Mouse (Mus musculus): ENCODE measurements at regions not wholly inside any gene's neighbourhood (a gene's known extent, or its start where the extent isn't known, plus 50 kb on each side); places are given as distances from the start of the nearest gene placed in this dataset.

GRCm38 (mm10) chr8:115826516-115826915 lies 118.9 kb upstream of the Maf start:
- Histone ChIP-seq H3K4me1 (peaks cover 4% of the 10 kb centered on the region; the same call in 1 of the 2 replicates), H3K4me3 (replicated peaks) (no peak overlapping the region), H3K27ac (peak overlapping the region; percentile 7; the same call in 1 of the 2 replicates), H3K4me2 (no peak overlapping the region), H3K9me3 (no peaks in the 10 kb centered on the region), H3K9ac (no peak overlapping the region), H3K27me3 (replicated peaks) (no peaks in the 10 kb centered on the region), H3K36me3 (no peaks in the 10 kb centered on the region)
- ATAC-seq (ENCODE audit: insufficient read depth, low FRiP score, low read depth), result no peak
- 50% methylated on average over 3 of the region's 3 CpGs for WGBS

- Histone ChIP-seq H3K27me3 (replicated peaks) (no peaks in the 10 kb centered on the region), H3K4me2 (no peak overlapping the region), H3K9ac (no peak overlapping the region), H3K9me3 (no peaks in the 10 kb centered on the region), H3K4me1 (peaks cover 4% of the 10 kb centered on the region; the same call in 1 of the 2 replicates), H3K27ac (peak overlapping the region; percentile 51; the same call in 1 of the 2 replicates), H3K4me3 (replicated peaks) (no peak overlapping the region), H3K36me3 (no peaks in the 10 kb centered on the region)
- no peak for ATAC-seq (ENCODE audit: insufficient read depth, low FRiP score, low read depth)
- WGBS, result 53% methylated on average over 5 of the region's 5 CpGs
These were observed 118.4 kb upstream of the Maf start for GRCm38 (mm10) chr8:115825899-115826502.

- Histone ChIP-seq H3K4me1 (peaks cover 4% of the 10 kb centered on the region; the same call in 1 of the 2 replicates), H3K36me3 (no peaks in the 10 kb centered on the region), H3K27me3 (replicated peaks) (no peaks in the 10 kb centered on the region), H3K4me2 (no peak overlapping the region), H3K27ac (no peak overlapping the region), H3K9ac (no peak overlapping the region), H3K4me3 (replicated peaks) (no peak overlapping the region), H3K9me3 (no peaks in the 10 kb centered on the region)
- WGBS, result 91% methylated on average over 6 of the region's 6 CpGs
- ATAC-seq (ENCODE audit: insufficient read depth, low FRiP score, low read depth), result no peak
These were observed 116.8 kb upstream of the Maf start for GRCm38 (mm10) chr8:115824478-115824785.

GRCm38 (mm10) chr8:115823673-115824477 lies 116.3 kb upstream of the Maf start:
- Histone ChIP-seq H3K4me2 (no peak overlapping the region), H3K27ac (no peak overlapping the region), H3K4me3 (replicated peaks) (no peak overlapping the region), H3K4me1 (peaks cover 4% of the 10 kb centered on the region; the same call in 1 of the 2 replicates), H3K36me3 (no peaks in the 10 kb centered on the region), H3K9me3 (no peaks in the 10 kb centered on the region), H3K9ac (no peak overlapping the region), H3K27me3 (replicated peaks) (no peaks in the 10 kb centered on the region)
- no peak for ATAC-seq (ENCODE audit: insufficient read depth, low FRiP score, low read depth)
- 70% methylated on average over 8 of the region's 8 CpGs for WGBS

GRCm38 (mm10) chr8:115813426-115813825 lies 105.8 kb upstream of the Maf start:
- ATAC-seq (ENCODE audit: insufficient read depth, low FRiP score, low read depth), result no peak
- no peak overlapping the region for H3K4me3 ChIP-seq (replicated peaks)
- no peak overlapping the region for H3K4me2 ChIP-seq
- no peak overlapping the region for H3K27ac ChIP-seq
- H3K4me1 ChIP-seq, result no peaks in the 10 kb centered on the region
- no peak overlapping the region for H3K9ac ChIP-seq
- no peaks in the 10 kb centered on the region for H3K9me3 ChIP-seq
- WGBS, result 58% methylated on average over 4 of the region's 4 CpGs
- H3K36me3 ChIP-seq, result no peaks in the 10 kb centered on the region
- H3K27me3 ChIP-seq (replicated peaks), result no peaks in the 10 kb centered on the region

GRCm38 (mm10) chr8:115806579-115806978 lies 99.0 kb upstream of the Maf start:
- no peak overlapping the region for H3K27ac ChIP-seq
- no peak overlapping the region for H3K4me3 ChIP-seq (replicated peaks)
- H3K4me1 ChIP-seq, result no peaks in the 10 kb centered on the region
- H3K4me2 ChIP-seq, result no peak overlapping the region
- no peak for ATAC-seq (ENCODE audit: insufficient read depth, low FRiP score, low read depth)
- H3K9me3 ChIP-seq, result no peaks in the 10 kb centered on the region
- H3K36me3 ChIP-seq, result no peaks in the 10 kb centered on the region
- no peaks in the 10 kb centered on the region for H3K27me3 ChIP-seq (replicated peaks)
- 60% methylated on average over 9 of the region's 9 CpGs for WGBS
- H3K9ac ChIP-seq, result no peak overlapping the region

- Histone ChIP-seq H3K9ac (no peak overlapping the region), H3K27ac (no peak overlapping the region), H3K36me3 (no peaks in the 10 kb centered on the region), H3K4me1 (no peaks in the 10 kb centered on the region), H3K4me3 (replicated peaks) (no peak overlapping the region), H3K9me3 (no peaks in the 10 kb centered on the region), H3K27me3 (replicated peaks) (no peaks in the 10 kb centered on the region), H3K4me2 (no peak overlapping the region)
- 46% methylated on average over 6 of the region's 6 CpGs for WGBS
- ATAC-seq (ENCODE audit: insufficient read depth, low FRiP score, low read depth), result no peak
These were observed 98.5 kb upstream of the Maf start for GRCm38 (mm10) chr8:115806139-115806538.

- no peak for ATAC-seq (ENCODE audit: insufficient read depth, low FRiP score, low read depth)
- H3K4me1 ChIP-seq, result no peaks in the 10 kb centered on the region
- no peaks in the 10 kb centered on the region for H3K27me3 ChIP-seq (replicated peaks)
- H3K4me2 ChIP-seq, result no peak overlapping the region
- no peak overlapping the region for H3K27ac ChIP-seq
- no peaks in the 10 kb centered on the region for H3K36me3 ChIP-seq
- no peak overlapping the region for H3K4me3 ChIP-seq (replicated peaks)
- no peaks in the 10 kb centered on the region for H3K9me3 ChIP-seq
- H3K9ac ChIP-seq, result no peak overlapping the region
- WGBS, result 73% methylated on average over 1 of the region's 1 CpGs
These were observed 86.0 kb upstream of the Maf start for GRCm38 (mm10) chr8:115793587-115793986.

GRCm38 (mm10) chr8:115788421-115788820 lies 80.8 kb upstream of the Maf start:
- Histone ChIP-seq H3K9ac (no peak overlapping the region), H3K9me3 (no peaks in the 10 kb centered on the region), H3K36me3 (no peaks in the 10 kb centered on the region), H3K4me2 (no peak overlapping the region), H3K4me1 (no peaks in the 10 kb centered on the region), H3K27ac (no peak overlapping the region), H3K4me3 (replicated peaks) (no peak overlapping the region), H3K27me3 (replicated peaks) (no peaks in the 10 kb centered on the region)
- WGBS, result 71% methylated on average over 6 of the region's 6 CpGs
- no peak for ATAC-seq (ENCODE audit: insufficient read depth, low FRiP score, low read depth)

- WGBS, result 88% methylated on average over 4 of the region's 4 CpGs
- no peak for ATAC-seq (ENCODE audit: insufficient read depth, low FRiP score, low read depth)
- H3K27ac ChIP-seq, result no peak overlapping the region
- H3K36me3 ChIP-seq, result no peaks in the 10 kb centered on the region
- H3K9ac ChIP-seq, result no peak overlapping the region
- no peaks in the 10 kb centered on the region for H3K4me1 ChIP-seq
- no peak overlapping the region for H3K4me2 ChIP-seq
- H3K9me3 ChIP-seq, result no peaks in the 10 kb centered on the region
- no peak overlapping the region for H3K4me3 ChIP-seq (replicated peaks)
- H3K27me3 ChIP-seq (replicated peaks), result no peaks in the 10 kb centered on the region
These were observed 78.6 kb upstream of the Maf start for GRCm38 (mm10) chr8:115786185-115786584.

GRCm38 (mm10) chr8:115785769-115786168 lies 78.2 kb upstream of the Maf start:
- Histone ChIP-seq H3K4me2 (no peak overlapping the region), H3K27ac (no peak overlapping the region)
- no peak for ATAC-seq (ENCODE audit: insufficient read depth, low FRiP score, low read depth)

GRCm38 (mm10) chr8:115783364-115783763 lies 75.8 kb upstream of the Maf start:
- Histone ChIP-seq H3K9ac (no peak overlapping the region), H3K4me3 (replicated peaks) (no peak overlapping the region), H3K9me3 (no peaks in the 10 kb centered on the region), H3K27ac (no peak overlapping the region), H3K4me1 (no peaks in the 10 kb centered on the region), H3K27me3 (replicated peaks) (no peaks in the 10 kb centered on the region), H3K4me2 (no peak overlapping the region), H3K36me3 (no peaks in the 10 kb centered on the region)
- no peak for ATAC-seq (ENCODE audit: insufficient read depth, low FRiP score, low read depth)
- 84% methylated on average over 6 of the region's 6 CpGs for WGBS

More at GRCm38 (mm10) chr8:115785769-115786168, 78.2 kb upstream of the Maf start:
- no peaks in the 10 kb centered on the region for H3K36me3 ChIP-seq
- 95% methylated on average over 3 of the region's 3 CpGs for WGBS
- H3K27me3 ChIP-seq (replicated peaks), result no peaks in the 10 kb centered on the region
- no peaks in the 10 kb centered on the region for H3K9me3 ChIP-seq
- H3K4me3 ChIP-seq (replicated peaks), result no peak overlapping the region
- no peak overlapping the region for H3K9ac ChIP-seq
- H3K4me1 ChIP-seq, result no peaks in the 10 kb centered on the region

All from stomach, embryonic 15.5 days (tissue).